Mouse (Mus musculus): ENCODE measurements around the gene Olfr361.
"Not testable (repeated sequence)": the region's sequence is repeated elsewhere in the genome, so short reads cannot be mapped to it uniquely, and the experiment has no call there.

The Olfr361 gene

GRCm38 (mm10) chr2:37089190-37089589 lies at the start of gene Olfr361:
Gene Olfr361 (minus strand): TSS chr2:37089290.
- in situ Hi-C loops (cut with MseI, MboI) = not testable (repeated sequence)

GRCm38 (mm10) chr2:37117810-37118209 lies 28.7 kb upstream of the Olfr361 start, which contains the start of gene Olfr362:
Gene Olfr362 (minus strand): TSS chr2:37117910.
- in situ Hi-C loops (cut with MseI, MboI) = no loop called here

GRCm38 (mm10) chr2:37065446-37065845 lies 23.6 kb downstream of the Olfr361 start, which contains the start of gene Olfr360:
Gene Olfr360 (plus strand): TSS chr2:37065746.
- in situ Hi-C loops (cut with MseI, MboI) = no loop called here
